Mouse (Mus musculus) kidney, embryonic 16.5 days (tissue): Measurements from ENCODE around the gene Galntl5. TPM values are rescaled to one million over a fixed set of nuclear protein-coding genes. Genes with fewer than 3 reads are reported as not detected.

Source experiments
- ATAC-seq: fragments of 200-750 bp; cut with Nextera tagmentation; 2 replicates; pipeline ENCODE4 v1.8.0; 2017; ENCODE audit warnings: moderate TSS enrichment; ENCODE audit not compliant: low FRiP score, low TSS enrichment
- H3K27ac ChIP-seq: fragments of 300-500 bp; sonication (generic); 2 replicates; pipeline ENCODE4 v1.5.1; 2014; ENCODE audit warnings: low read length
- H3K27me3 ChIP-seq: fragments of 300-500 bp; sonication (generic); 2 replicates; pipeline ENCODE4 v1.6.1; 2014; ENCODE audit warnings: low read length, control low read depth, mixed read lengths; ENCODE audit not compliant: insufficient read depth
- H3K36me3 ChIP-seq: fragments of 300-500 bp; sonication (generic); 2 replicates; pipeline ENCODE4 v1.6.1; 2014; ENCODE audit warnings: low read length, control low read depth, mixed read lengths; ENCODE audit not compliant: insufficient read depth
- H3K4me1 ChIP-seq: fragments of 300-500 bp; sonication (generic); 2 replicates; pipeline ENCODE4 v1.6.1; 2014; ENCODE audit warnings: low read length, control low read depth, mixed read lengths; ENCODE audit not compliant: insufficient read depth
- H3K4me2 ChIP-seq: fragments of 300-500 bp; sonication (generic); replicated peaks from 2 replicates; pipeline ENCODE4 v1.6.1; 2014; ENCODE audit warnings: low read depth, low read length
- H3K4me3 ChIP-seq: fragments of 300-500 bp; sonication (generic); 2 replicates; pipeline ENCODE4 v1.5.1; 2014; ENCODE audit warnings: mild to moderate bottlenecking, low read length
- H3K9ac ChIP-seq: fragments of 300-500 bp; sonication (generic); replicated peaks from 2 replicates; pipeline ENCODE4 v1.6.1; 2014; ENCODE audit warnings: low read length
- H3K9me3 ChIP-seq: fragments of 300-500 bp; sonication (generic); 2 replicates; pipeline ENCODE4 v1.6.1; 2016; ENCODE audit warnings: low read length, control low read depth
- WGBS: fragments of 180-500 bp; shearing (Covaris S2); extraction: QIAGEN DNeasy Blood & Tissue Kit; methylation state at CpG from one replicate; pipeline ENCODE4 v1.1.7; 2014; 5-methylcytosine and 5-hydroxymethylcytosine counted together
- polyA plus RNA-seq: library from polyadenylated mRNA; unstranded; fragments of >200 nt; fragmentation: Nextera tagmentation; extraction: Ambion mirVana; gene quantifications from 2 replicates; pipeline ENCODE4 v1.2.1, GENCODE M21; 2015

Gene Galntl5
- polyA plus RNA-seq, result not detected in 2 replicates

DNA sequence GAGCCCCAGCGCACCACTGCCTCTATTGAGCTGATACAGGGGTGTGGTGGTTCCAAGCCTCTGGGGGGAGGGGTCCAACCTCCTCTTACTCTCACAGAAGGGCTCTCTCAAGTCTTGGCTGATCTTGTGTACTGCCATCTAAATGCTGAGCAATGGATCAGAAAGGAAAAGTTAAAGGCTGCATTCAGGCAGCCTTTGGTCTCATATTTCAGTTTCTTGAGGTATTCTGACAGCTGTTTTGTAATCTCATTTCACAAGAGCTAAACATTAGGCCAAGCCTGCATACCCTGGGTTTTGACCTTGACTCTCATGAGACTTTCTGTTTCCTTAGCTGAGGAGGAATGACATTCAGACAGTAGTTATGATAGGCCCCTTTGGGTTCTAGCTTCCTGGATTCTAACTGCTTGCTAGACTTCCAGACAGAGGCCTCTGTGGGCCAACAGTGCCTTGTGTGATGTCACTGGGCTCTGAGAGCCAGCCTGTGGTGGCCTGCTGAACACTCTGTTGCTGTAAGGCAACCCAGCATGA lies at the start of gene Galntl5:
Galntl5 (plus strand) TSS at position 457 of the 528 bp plus-strand sequence.
- 76% methylated on average over 1 of the region's 1 CpGs for WGBS
- ATAC-seq, result no peak
- Histone ChIP-seq H3K4me1 (no peaks in the 10 kb centered on the region), H3K4me3 (no peak within 1 kb of the TSS), H3K4me2 (no peak within 1 kb of the TSS), H3K9me3 (0 out of 2 replicates have a peak, but pooled peaks cover 4% of the 10 kb centered on the region), H3K9ac (no peak within 1 kb of the TSS), H3K36me3 (no peaks in the 10 kb centered on the region), H3K27ac (peak within 1 kb of the TSS; percentile 12), H3K27me3 (no peaks in the 10 kb centered on the region)

DNA sequence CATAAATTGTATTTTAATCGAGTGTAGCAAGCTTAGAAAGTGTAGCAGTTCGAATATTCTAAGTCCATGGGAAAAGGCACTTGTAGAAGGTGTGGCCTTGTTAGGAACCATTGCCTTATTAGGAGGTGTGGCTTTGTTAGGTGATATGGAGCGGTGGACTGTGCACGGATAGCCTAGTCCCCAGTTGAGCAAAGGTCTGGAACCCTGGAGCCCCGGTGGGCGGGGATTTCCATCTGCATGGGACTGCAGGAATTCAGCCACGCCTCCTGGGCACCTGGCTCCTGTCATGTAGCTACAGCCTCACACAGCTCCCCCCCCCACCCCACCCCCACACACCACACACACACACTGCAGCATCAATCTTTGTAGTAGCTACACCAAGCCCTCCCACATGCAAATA lies 34.6 kb upstream of the Galntl5 start:
- no peak overlapping the region for H3K9ac ChIP-seq
- H3K4me3 ChIP-seq, result no peak overlapping the region
- H3K27me3 ChIP-seq, result no peaks in the 10 kb centered on the region
- 76% methylated on average over 7 of the region's 7 CpGs for WGBS
- no peak for ATAC-seq
- H3K27ac ChIP-seq, result no peak overlapping the region
- H3K4me2 ChIP-seq, result no peak overlapping the region
- no peaks in the 10 kb centered on the region for H3K36me3 ChIP-seq
- H3K9me3 ChIP-seq, result no peaks in the 10 kb centered on the region
- no peaks in the 10 kb centered on the region for H3K4me1 ChIP-seq

- no peaks in the 10 kb centered on the region for H3K36me3 ChIP-seq
- no peaks in the 10 kb centered on the region for H3K27me3 ChIP-seq
- H3K9ac ChIP-seq, result no peak overlapping the region
- H3K27ac ChIP-seq, result no peak overlapping the region
- H3K4me2 ChIP-seq, result no peak overlapping the region
- no peak overlapping the region for H3K4me3 ChIP-seq
- no peaks in the 10 kb centered on the region for H3K4me1 ChIP-seq
- 66% methylated on average over 2 of the region's 2 CpGs for WGBS
- H3K9me3 ChIP-seq, result no peaks in the 10 kb centered on the region
- no peak for ATAC-seq
Observed at GRCm38 (mm10) chr5:25149331-25149965, 31.8 kb upstream of the Galntl5 start.

DNA sequence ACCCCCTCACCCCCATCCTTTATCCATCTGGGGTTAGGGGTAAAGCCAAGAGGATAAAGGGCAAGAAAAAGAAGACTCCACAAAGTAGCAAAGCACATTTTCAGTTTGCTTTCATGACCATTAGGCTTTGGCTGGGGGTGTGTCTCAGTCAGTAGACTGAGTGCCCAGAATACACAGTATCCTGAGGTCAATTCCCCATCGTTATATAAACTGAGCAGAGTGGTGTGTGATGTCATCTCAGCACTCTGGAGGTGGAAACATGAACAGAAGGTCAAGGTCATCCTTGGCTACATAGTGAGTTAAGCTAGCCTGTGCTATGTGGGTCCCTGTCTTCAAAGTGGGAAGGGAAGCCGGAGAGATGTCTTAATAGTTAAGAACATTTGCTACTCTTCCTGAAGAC lies 27.8 kb upstream of the Galntl5 start:
- Histone ChIP-seq H3K4me2 (no peak overlapping the region), H3K36me3 (no peaks in the 10 kb centered on the region), H3K9me3 (no peaks in the 10 kb centered on the region), H3K27me3 (no peaks in the 10 kb centered on the region), H3K4me3 (no peak overlapping the region), H3K27ac (no peak overlapping the region), H3K4me1 (no peaks in the 10 kb centered on the region), H3K9ac (no peak overlapping the region)
- WGBS, result 85% methylated on average over 2 of the region's 2 CpGs
- no peak for ATAC-seq

DNA sequence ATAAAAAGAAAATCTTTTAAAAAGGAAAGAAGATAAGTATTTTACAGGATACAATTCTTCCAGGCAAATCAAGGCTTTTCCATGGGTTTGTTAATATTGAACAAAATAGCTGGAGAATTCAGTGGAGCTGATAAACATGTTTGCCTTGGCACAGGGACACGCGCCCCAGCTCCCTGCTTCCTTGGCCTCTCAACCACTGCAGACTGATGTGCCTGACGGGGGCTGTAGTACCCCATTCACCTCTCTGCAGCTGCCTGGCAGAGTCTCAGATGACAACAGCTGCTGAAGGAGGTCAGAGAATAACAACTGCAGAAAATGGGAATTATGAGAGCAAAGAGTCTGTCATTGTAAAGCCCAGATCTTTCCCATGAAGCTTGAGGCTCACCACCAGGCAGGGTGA lies 27.3 kb upstream of the Galntl5 start:
- no peaks in the 10 kb centered on the region for H3K36me3 ChIP-seq
- no peak overlapping the region for H3K9ac ChIP-seq
- H3K27me3 ChIP-seq, result no peaks in the 10 kb centered on the region
- no peak overlapping the region for H3K4me2 ChIP-seq
- H3K27ac ChIP-seq, result no peak overlapping the region
- no peak for ATAC-seq
- no peaks in the 10 kb centered on the region for H3K4me1 ChIP-seq
- H3K4me3 ChIP-seq, result no peak overlapping the region
- H3K9me3 ChIP-seq, result no peaks in the 10 kb centered on the region
- WGBS, result 48% methylated on average over 3 of the region's 3 CpGs

DNA sequence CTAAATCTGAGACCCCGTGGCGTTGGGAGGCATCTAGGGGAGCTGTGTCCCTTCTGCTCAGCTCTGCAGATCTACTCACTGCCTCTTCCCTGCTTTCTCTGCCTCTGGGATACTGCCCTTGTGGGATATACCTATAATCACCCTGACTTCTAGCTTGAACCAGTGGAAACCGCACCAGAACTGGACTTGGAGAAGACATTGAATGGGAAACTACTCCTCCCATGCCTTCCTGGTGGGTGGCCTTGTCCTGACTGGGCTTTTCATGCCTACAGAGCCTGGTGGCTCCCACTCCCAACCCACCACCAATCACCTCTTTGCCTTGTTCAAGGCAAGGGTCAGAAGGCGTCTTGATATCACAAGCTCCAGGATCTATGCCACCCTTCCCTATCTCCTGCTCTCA lies 26.4 kb upstream of the Galntl5 start:
- no peak overlapping the region for H3K27ac ChIP-seq
- H3K27me3 ChIP-seq, result no peaks in the 10 kb centered on the region
- H3K9me3 ChIP-seq, result no peaks in the 10 kb centered on the region
- H3K9ac ChIP-seq, result no peak overlapping the region
- H3K4me2 ChIP-seq, result no peak overlapping the region
- no peaks in the 10 kb centered on the region for H3K36me3 ChIP-seq
- 85% methylated on average over 4 of the region's 4 CpGs for whole genome bisulfite sequencing
- ATAC-seq, result no peak
- H3K4me1 ChIP-seq, result no peaks in the 10 kb centered on the region
- H3K4me3 ChIP-seq, result no peak overlapping the region

DNA sequence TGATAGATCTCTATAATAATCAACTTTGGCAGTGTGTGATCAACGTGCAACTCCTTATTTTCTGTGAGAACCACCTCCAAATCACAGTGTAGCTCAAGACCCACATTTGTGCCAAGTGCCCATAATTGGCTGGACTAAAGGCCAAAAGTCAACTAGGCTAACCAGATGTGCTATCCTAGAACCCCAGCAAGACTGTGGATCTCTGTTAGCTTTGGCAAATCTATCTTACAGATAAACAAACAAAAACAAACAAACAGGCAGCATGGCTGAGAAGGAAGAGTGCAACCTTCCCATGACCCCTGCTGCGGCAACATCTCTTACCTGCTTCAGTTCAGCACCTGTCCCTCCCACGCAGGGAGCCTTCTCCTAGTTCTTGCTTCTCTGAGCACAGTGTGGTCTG lies 25.9 kb upstream of the Galntl5 start:
- Histone ChIP-seq H3K9me3 (no peaks in the 10 kb centered on the region), H3K27ac (no peak overlapping the region), H3K4me2 (no peak overlapping the region), H3K36me3 (no peaks in the 10 kb centered on the region), H3K4me3 (no peak overlapping the region), H3K9ac (no peak overlapping the region), H3K4me1 (no peaks in the 10 kb centered on the region), H3K27me3 (no peaks in the 10 kb centered on the region)
- 80% methylated on average over 3 of the region's 3 CpGs for WGBS
- no peak for ATAC-seq

DNA sequence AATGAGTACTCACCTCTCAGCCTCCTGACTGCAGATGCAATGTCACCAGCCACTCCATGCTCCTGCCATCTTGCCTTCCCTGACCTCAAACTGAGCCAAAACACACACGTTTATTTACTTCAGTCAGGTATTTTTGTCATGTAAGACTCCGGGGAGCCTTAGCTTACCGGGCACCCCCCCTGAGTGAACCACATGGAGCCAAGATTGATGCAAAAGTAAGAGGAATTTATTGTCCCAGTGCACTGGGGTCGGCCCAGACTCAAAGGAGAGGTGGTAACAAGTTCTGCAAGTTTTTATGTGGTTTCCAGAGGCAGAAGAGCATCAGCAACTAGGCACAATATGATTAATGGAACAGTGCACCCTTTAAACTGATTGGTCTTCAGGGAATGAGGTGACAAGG lies 24.1 kb upstream of the Galntl5 start:
- Histone ChIP-seq H3K4me3 (no peak overlapping the region), H3K27ac (no peak overlapping the region), H3K27me3 (no peaks in the 10 kb centered on the region), H3K36me3 (no peaks in the 10 kb centered on the region), H3K9me3 (no peaks in the 10 kb centered on the region), H3K4me1 (no peaks in the 10 kb centered on the region), H3K9ac (no peak overlapping the region), H3K4me2 (no peak overlapping the region)
- WGBS, result 42% methylated on average over 4 of the region's 4 CpGs
- no peak for ATAC-seq

- no peak overlapping the region for H3K4me2 ChIP-seq
- no peak; the same call in 1 of the 2 replicates for ATAC-seq
- H3K9ac ChIP-seq, result no peak overlapping the region
- H3K4me1 ChIP-seq, result no peaks in the 10 kb centered on the region
- no peaks in the 10 kb centered on the region for H3K9me3 ChIP-seq
- 29% methylated on average over 11 of the region's 11 CpGs for WGBS
- no peaks in the 10 kb centered on the region for H3K36me3 ChIP-seq
- H3K27me3 ChIP-seq, result no peaks in the 10 kb centered on the region
- no peak overlapping the region for H3K4me3 ChIP-seq
- H3K27ac ChIP-seq, result no peak overlapping the region
Observed at GRCm38 (mm10) chr5:25160515-25160914, 20.7 kb upstream of the Galntl5 start.

GRCm38 (mm10) chr5:25162981-25163380 lies 18.3 kb upstream of the Galntl5 start:
- no peak overlapping the region for H3K4me3 ChIP-seq
- no peak overlapping the region for H3K27ac ChIP-seq
- no peaks in the 10 kb centered on the region for H3K36me3 ChIP-seq
- ATAC-seq, result no peak
- no peaks in the 10 kb centered on the region for H3K27me3 ChIP-seq
- no peaks in the 10 kb centered on the region for H3K9me3 ChIP-seq
- WGBS, result 73% methylated on average over 4 of the region's 4 CpGs
- H3K9ac ChIP-seq, result no peak overlapping the region
- no peak overlapping the region for H3K4me2 ChIP-seq
- no peaks in the 10 kb centered on the region for H3K4me1 ChIP-seq
